Mouse (Mus musculus): ENCODE results near the gene Foxm1.

Gene Foxm1

DNA sequence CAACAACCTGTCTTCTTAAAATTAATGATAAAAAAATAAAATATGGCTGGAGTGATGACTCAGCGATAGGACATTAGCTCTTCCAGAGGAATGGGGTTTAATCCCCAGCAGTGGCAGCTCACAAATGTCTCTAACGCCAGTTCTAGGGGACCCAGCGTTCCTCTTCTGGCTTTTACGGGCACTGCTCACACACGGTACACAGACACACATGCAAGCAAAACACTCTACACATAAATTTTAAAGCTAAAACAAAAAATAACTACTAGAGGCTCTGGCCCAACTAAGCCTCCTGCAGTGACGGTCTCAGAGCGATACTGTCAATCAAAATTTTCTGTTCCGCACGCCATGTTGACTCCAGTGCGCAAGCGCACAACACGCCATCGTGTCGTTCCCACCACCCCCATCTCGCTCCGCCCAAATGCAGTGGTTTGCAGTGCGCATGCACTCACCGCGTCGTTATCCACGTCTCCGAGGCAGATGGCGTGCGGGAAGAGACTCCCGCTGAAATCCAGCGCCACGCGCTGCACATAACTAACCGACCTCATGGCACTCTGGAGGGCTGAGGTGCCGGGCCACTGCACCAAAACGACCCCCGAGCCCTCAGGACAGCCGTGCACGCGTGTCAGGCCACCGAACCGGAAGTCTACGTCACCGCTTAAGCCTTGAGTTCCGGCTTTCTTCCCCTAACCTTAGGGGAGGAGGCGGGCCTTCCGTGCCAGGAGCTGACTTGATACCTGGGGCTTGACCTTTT lies 61.7 kb downstream of the Foxm1 start, which contains the start of gene Itfg2:
Gene Itfg2 (minus strand): TSS at position 663 of the 751 bp plus-strand sequence.
- peak; percentile 96 for DNase-seq (ENCODE audit: extremely low spot score)

DNA sequence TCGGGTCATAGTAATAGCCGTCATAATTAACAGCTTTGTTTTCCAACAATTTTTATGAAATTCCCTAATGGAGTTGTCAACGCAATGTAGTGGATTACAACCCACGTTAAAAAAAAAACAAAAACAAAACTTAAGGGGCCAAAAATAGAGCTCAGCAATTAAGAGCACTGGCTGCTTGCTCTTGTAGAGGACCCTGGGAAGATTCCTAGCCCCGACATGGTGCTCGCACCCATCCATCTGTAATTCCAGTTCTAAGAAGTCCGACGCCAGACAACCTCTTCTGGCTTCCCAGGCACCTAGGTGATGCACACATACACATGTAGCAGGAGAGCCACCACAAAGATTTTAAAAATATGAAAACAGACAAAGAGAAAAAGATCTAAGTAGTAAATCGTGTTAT lies 62.3 kb downstream of the Foxm1 start:
- DNase-seq (ENCODE audit: extremely low spot score), result no peak

Data from embryo, embryonic 9.5 days (tissue).